Mouse (Mus musculus) spleen, postnatal 0 days (tissue): ENCODE data around the gene Zfp518b. TPM values are rescaled to one million over a fixed set of nuclear protein-coding genes. Genes with fewer than 3 reads are reported as not detected.

ENCODE experiments used
- polyA plus RNA-seq: library from polyadenylated mRNA; unstranded; fragments of >200 nt; fragmentation: Nextera tagmentation; extraction: Ambion mirVana; gene quantifications from 2 replicates; pipeline ENCODE4 v1.2.1, GENCODE M21; 2015

The Zfp518b gene
- polyA plus RNA-seq, result 1.7 and 2.4 TPM in 2 replicates

GRCm38 (mm10) chr5:38684164-38684911 is at the start of gene Zfp518b:
TSS of gene Zfp518b (minus strand) at chr5:38684826.

Other genes starting within 250 kb of the Zfp518b start
- gene Slc2a9, start 181.7 kb downstream of the Zfp518b start, polyA plus RNA-seq, result 2.2 and 3.1 TPM in 2 replicates
- 91.8 and 112 TPM in 2 replicates for gene Wdr1, start 121.6 kb downstream of the Zfp518b start, polyA plus RNA-seq
- gene Clnk, start 192.0 kb upstream of the Zfp518b start, polyA plus RNA-seq, result 0.20 and 0.36 TPM in 2 replicates